Mouse (Mus musculus): Measurements from ENCODE around the gene Spats2l.
A peak's percentile ranks its signal among the peaks of the same experiment; 100 is the strongest.

The Spats2l gene

GRCm38 (mm10) chr1:57824966-57825759, 51.2 kb downstream of the Spats2l start:
- DNase-seq (ENCODE audit: low spot score): no peak

GRCm38 (mm10) chr1:57826245-57826644, 52.3 kb downstream of the Spats2l start:
- DNase-seq (ENCODE audit: low spot score): no peak

GRCm38 (mm10) chr1:57833145-57833544, 59.2 kb downstream of the Spats2l start:
- DNase-seq (ENCODE audit: low spot score): no peak

GRCm38 (mm10) chr1:57835128-57835527, 61.2 kb downstream of the Spats2l start:
- DNase-seq (ENCODE audit: low spot score): peak; percentile 71

- no peak for DNase-seq (ENCODE audit: low spot score)
These were observed 62.8 kb downstream of the Spats2l start for GRCm38 (mm10) chr1:57836686-57837317.

- no peak for DNase-seq (ENCODE audit: low spot score)
These were observed 65.9 kb downstream of the Spats2l start for GRCm38 (mm10) chr1:57839863-57840262.

- DNase-seq (ENCODE audit: low spot score): no peak
These were observed 71.2 kb downstream of the Spats2l start for GRCm38 (mm10) chr1:57845054-57845722.

- no peak for DNase-seq (ENCODE audit: low spot score)
These were observed 73.1 kb downstream of the Spats2l start for GRCm38 (mm10) chr1:57846856-57847698.

- DNase-seq (ENCODE audit: low spot score): no peak
These were observed 75.1 kb downstream of the Spats2l start for GRCm38 (mm10) chr1:57849087-57849486.

GRCm38 (mm10) chr1:57849916-57850315, 76.0 kb downstream of the Spats2l start:
- peak; percentile 40 for DNase-seq (ENCODE audit: low spot score)

GRCm38 (mm10) chr1:57851871-57852270, 77.9 kb downstream of the Spats2l start:
- no peak for DNase-seq (ENCODE audit: low spot score)

- no peak for DNase-seq (ENCODE audit: low spot score)
These were observed 78.8 kb downstream of the Spats2l start for GRCm38 (mm10) chr1:57852562-57853271.

- no peak for DNase-seq (ENCODE audit: low spot score)
These were observed 83.8 kb downstream of the Spats2l start for GRCm38 (mm10) chr1:57857799-57858198.

- no peak for DNase-seq (ENCODE audit: low spot score)
These were observed 88.1 kb downstream of the Spats2l start for GRCm38 (mm10) chr1:57862024-57862423.

GRCm38 (mm10) chr1:57868651-57869050, 94.7 kb downstream of the Spats2l start:
- DNase-seq (ENCODE audit: low spot score): no peak

GRCm38 (mm10) chr1:57872006-57872405, 98.0 kb downstream of the Spats2l start:
- no peak for DNase-seq (ENCODE audit: low spot score)

GRCm38 (mm10) chr1:57873996-57874395, 100.0 kb downstream of the Spats2l start:
- no peak for DNase-seq (ENCODE audit: low spot score)

GRCm38 (mm10) chr1:57875109-57875508, 101.1 kb downstream of the Spats2l start:
- no peak for DNase-seq (ENCODE audit: low spot score)

GRCm38 (mm10) chr1:57875512-57875911, 101.5 kb downstream of the Spats2l start:
- DNase-seq (ENCODE audit: low spot score): no peak

GRCm38 (mm10) chr1:57878957-57879356, 105.0 kb downstream of the Spats2l start:
- DNase-seq (ENCODE audit: low spot score): no peak

- no peak for DNase-seq (ENCODE audit: low spot score)
These were observed 110.9 kb downstream of the Spats2l start for GRCm38 (mm10) chr1:57884867-57885266.
